Mouse (Mus musculus) megakaryocyte, embryonic 14.5 days (primary cell): ENCODE results near the gene Msh3. TPM values are rescaled to one million over a fixed set of nuclear protein-coding genes. Genes with fewer than 3 reads are reported as not detected.
A peak's percentile ranks its signal among the peaks of the same experiment; 100 is the strongest.
"Not testable (repeated sequence)": the region's sequence is repeated elsewhere in the genome, so short reads cannot be mapped to it uniquely, and the experiment has no call there.

ENCODE experiments used
- H3K27me3 ChIP-seq: replicated peaks from 2 replicates; pipeline ENCODE3; 2012; ENCODE audit warnings: inconsistent platforms
- H3K36me3 ChIP-seq: replicated peaks from 2 replicates; pipeline ENCODE3; 2012; ENCODE audit warnings: low read length, inconsistent platforms, mixed read lengths
- H3K4me1 ChIP-seq: 2 replicates; pipeline ENCODE4 v1.6.1; 2012; ENCODE audit warnings: inconsistent platforms
- H3K4me3 ChIP-seq: replicated peaks from 2 replicates; pipeline ENCODE3; 2012; ENCODE audit warnings: moderate library complexity, mild to moderate bottlenecking, inconsistent platforms
- H3K9me3 ChIP-seq: 2 replicates; pipeline ENCODE4 v1.6.1; 2012; ENCODE audit warnings: inconsistent platforms
- FLI1 ChIP-seq: IDR thresholded peaks from 2 replicates; pipeline ENCODE4 v1.6.1; 2012; ENCODE audit warnings: low read length, inconsistent platforms, mixed read lengths
- GATA1 ChIP-seq: IDR thresholded peaks from 3 replicates; pipeline ENCODE4 v1.6.1; 2012; ENCODE audit warnings: mixed read lengths, low read length, inconsistent platforms, borderline replicate concordance
- polyA plus RNA-seq: library from polyadenylated mRNA; stranded (reverse); fragments of >175 nt; gene quantifications from 2 replicates; pipeline ENCODE4 v1.2.3, GENCODE M21; 2012; ENCODE audit warnings: low replicate concordance; ENCODE audit not compliant: insufficient read depth

The Msh3 gene
- polyA plus RNA-seq, 1 experiment = 1.2 TPM

- H3K4me3 ChIP-seq = no peak overlapping the region
- H3K9me3 ChIP-seq = no peaks in the 10 kb centered on the region; the same call in 1 of the 2 replicates
- no peaks in the 10 kb centered on the region for H3K27me3 ChIP-seq
- TF ChIP-seq FLI1 = no peak
- no peak for TF ChIP-seq GATA1
- peaks cover 47% of the 10 kb centered on the region for H3K36me3 ChIP-seq
- peaks cover 70% of the 10 kb centered on the region for H3K4me1 ChIP-seq
Measured at GRCm38 (mm10) chr13:92237016-92237415, 117.8 kb downstream of the Msh3 start.

- no peak overlapping the region for H3K4me3 ChIP-seq
- peaks cover 41% of the 10 kb centered on the region for H3K4me1 ChIP-seq
- H3K36me3 ChIP-seq = peaks cover 27% of the 10 kb centered on the region
- no peaks in the 10 kb centered on the region for H3K9me3 ChIP-seq
- no peak for TF ChIP-seq FLI1
- TF ChIP-seq GATA1 = no peak
- no peaks in the 10 kb centered on the region for H3K27me3 ChIP-seq
Measured at GRCm38 (mm10) chr13:92232076-92232938, 122.5 kb downstream of the Msh3 start.

- Histone ChIP-seq H3K4me1 (peaks cover 17% of the 10 kb centered on the region), H3K9me3 (no peaks in the 10 kb centered on the region), H3K27me3 (no peaks in the 10 kb centered on the region), H3K36me3 (no peaks in the 10 kb centered on the region), H3K4me3 (no peak overlapping the region)
- TF ChIP-seq GATA1 (no peak), FLI1 (no peak)
Measured at GRCm38 (mm10) chr13:92228037-92228436, 126.8 kb downstream of the Msh3 start.

- Histone ChIP-seq H3K36me3 (peaks cover 34% of the 10 kb centered on the region), H3K4me1 (no peaks in the 10 kb centered on the region), H3K4me3 (no peak overlapping the region), H3K27me3 (no peaks in the 10 kb centered on the region), H3K9me3 (no peaks in the 10 kb centered on the region)
- TF ChIP-seq FLI1 (no peak), GATA1 (no peak)
Measured at GRCm38 (mm10) chr13:92223567-92223966, 131.2 kb downstream of the Msh3 start.

- Histone ChIP-seq H3K4me3 (peak overlapping the region; percentile 51), H3K27me3 (no peaks in the 10 kb centered on the region), H3K9me3 (no peaks in the 10 kb centered on the region), H3K36me3 (peaks cover 36% of the 10 kb centered on the region), H3K4me1 (no peaks in the 10 kb centered on the region)
- TF ChIP-seq FLI1 (no peak), GATA1 (no peak)
Measured at GRCm38 (mm10) chr13:92222763-92223162, 132.0 kb downstream of the Msh3 start.

GRCm38 (mm10) chr13:92219774-92220173 lies 135.0 kb downstream of the Msh3 start:
- TF ChIP-seq FLI1 = no peak
- no peak for TF ChIP-seq GATA1
- Histone ChIP-seq H3K4me3 (no peak overlapping the region), H3K36me3 (peaks cover 48% of the 10 kb centered on the region), H3K27me3 (no peaks in the 10 kb centered on the region), H3K4me1 (no peaks in the 10 kb centered on the region), H3K9me3 (no peaks in the 10 kb centered on the region)

- Histone ChIP-seq H3K4me1 (peaks cover 5% of the 10 kb centered on the region), H3K36me3 (peaks cover 66% of the 10 kb centered on the region), H3K9me3 (no peaks in the 10 kb centered on the region), H3K27me3 (no peaks in the 10 kb centered on the region), H3K4me3 (no peak overlapping the region)
- TF ChIP-seq FLI1 (no peak), GATA1 (no peak)
Measured at GRCm38 (mm10) chr13:92217216-92217615, 137.6 kb downstream of the Msh3 start.

- H3K9me3 ChIP-seq = 0 out of 2 replicates have a peak, but pooled peaks cover 2% of the 10 kb centered on the region
- H3K4me3 ChIP-seq = no peak overlapping the region
- TF ChIP-seq FLI1 (no peak), GATA1 (no peak)
- peaks cover 6% of the 10 kb centered on the region for H3K4me1 ChIP-seq
- no peaks in the 10 kb centered on the region for H3K36me3 ChIP-seq
- H3K27me3 ChIP-seq = no peaks in the 10 kb centered on the region
Measured at GRCm38 (mm10) chr13:92196860-92197259, 157.9 kb downstream of the Msh3 start.

GRCm38 (mm10) chr13:92193806-92194205 lies 161.0 kb downstream of the Msh3 start:
- not testable (repeated sequence) for H3K36me3 ChIP-seq, H3K4me1 ChIP-seq, H3K9me3 ChIP-seq, H3K27me3 ChIP-seq, H3K4me3 ChIP-seq

GRCm38 (mm10) chr13:92172686-92173085 lies 182.1 kb downstream of the Msh3 start:
- not testable (repeated sequence) for H3K9me3 ChIP-seq, H3K27me3 ChIP-seq, H3K36me3 ChIP-seq, H3K4me1 ChIP-seq, H3K4me3 ChIP-seq

Other genes with a start within 250 kb of the Msh3 start
- gene Rasgrf2, start 223.3 kb downstream of the Msh3 start, polyA plus RNA-seq = 0.70 TPM in 1 of 2 replicates, not detected in the other
- gene Gm20379, start 49.0 kb downstream of the Msh3 start, polyA plus RNA-seq = not detected in 2 replicates
- 0.34 TPM in 1 of 2 replicates, not detected in the other for gene Dhfr, start 277 bp downstream of the Msh3 start, polyA plus RNA-seq
- not detected in 2 replicates for gene Ankrd34b, start 70.9 kb upstream of the Msh3 start, polyA plus RNA-seq
- not detected in 2 replicates for gene Fam151b, start 129.0 kb upstream of the Msh3 start, polyA plus RNA-seq
- 0.04 TPM in 1 of 2 replicates, not detected in the other for gene Zfyve16, start 175.9 kb upstream of the Msh3 start, polyA plus RNA-seq
- gene Spz1, start 221.2 kb upstream of the Msh3 start, polyA plus RNA-seq = not detected in 2 replicates